Mouse (Mus musculus): ENCODE data around the gene Vmn1r166.
"Not testable (repeated sequence)": the region's sequence is repeated elsewhere in the genome, so short reads cannot be mapped to it uniquely, and the experiment has no call there.

Gene Vmn1r166

DNA sequence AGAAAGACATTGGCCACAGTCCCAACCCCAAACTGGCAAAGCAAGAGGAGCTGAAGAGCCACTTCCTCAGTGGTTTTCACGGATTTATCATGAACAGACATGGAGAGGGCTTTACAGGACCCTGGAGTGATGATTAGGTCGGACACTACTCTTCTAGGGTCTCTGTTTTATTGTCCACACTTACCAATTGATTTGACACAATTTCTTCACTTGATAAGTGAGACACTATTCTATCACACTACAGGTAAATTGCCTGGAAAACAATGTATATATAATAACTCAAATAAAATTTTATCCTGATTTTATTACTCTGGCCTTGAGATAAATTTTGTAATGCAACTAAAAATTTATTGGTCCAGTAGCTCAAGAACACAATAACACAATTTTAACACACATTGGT is at the start of gene Vmn1r166:
Gene Vmn1r166, minus strand, starts transcription at position 101 of the 400 bp plus-strand sequence.
- DNase-seq = not testable (repeated sequence)

- DNase-seq = not testable (repeated sequence)
Measured at GRCm38 (mm10) chr7:23300892-23301291, 49.4 kb upstream of the Vmn1r166 start, which contains the start of gene Nlrp4e. Nlrp4e (plus strand) TSS chr7:23301192.

DNA sequence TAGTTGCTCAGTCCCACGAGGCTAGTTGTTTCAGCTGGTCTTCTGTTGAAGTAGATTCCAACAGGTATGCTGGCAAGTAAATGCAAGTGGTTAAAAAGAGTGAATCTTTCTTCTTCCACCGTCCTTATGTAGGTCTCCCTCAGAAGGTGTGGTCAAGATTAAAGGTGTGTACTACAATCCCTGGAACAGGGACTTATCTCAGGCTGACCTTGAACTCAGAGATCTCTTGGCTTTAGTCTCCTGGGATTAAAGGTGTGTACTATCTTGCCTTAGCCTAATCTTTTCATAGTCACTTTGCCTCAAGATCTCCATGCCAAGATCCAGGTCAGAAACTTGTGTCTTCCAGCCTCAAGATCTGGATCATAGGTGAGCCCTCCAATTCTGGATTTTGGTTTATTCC is 27.3 kb upstream of the Vmn1r166 start, which contains the start of gene Gm6902:
Gene Gm6902, minus strand, starts transcription at position 101 of the 400 bp plus-strand sequence.
- DNase-seq = not testable (repeated sequence)

- DNase-seq = not testable (repeated sequence)
Measured at GRCm38 (mm10) chr7:23217032-23217431, 34.5 kb downstream of the Vmn1r166 start, which contains the start of gene Vmn1r165. Vmn1r165 (plus strand) TSS chr7:23217332.

Measured in cerebellum, adult 8-10 months (tissue).